Mouse (Mus musculus) splenic B cell, adult 2 months (primary cell): ENCODE data around the gene Arhgef39.
"Not testable (repeated sequence)": the region's sequence is repeated elsewhere in the genome, so short reads cannot be mapped to it uniquely, and the experiment has no call there.

ENCODE experiments used
- DNase-seq: peaks from one replicate; pipeline ENCODE4 v3.0.0-alpha.2; 2011; ENCODE audit warnings: low read depth, low spot score
- H3K27me3 ChIP-seq: 2 replicates; pipeline ENCODE4 v1.6.1; 2012; ENCODE audit warnings: mild to moderate bottlenecking, low read length, moderate library complexity, mixed read lengths; ENCODE audit not compliant: control insufficient read depth, poor library complexity, insufficient read depth, severe bottlenecking
- H3K36me3 ChIP-seq: 2 replicates; pipeline ENCODE4 v1.6.1; 2012; ENCODE audit warnings: mild to moderate bottlenecking, low read length, moderate library complexity, mixed read lengths; ENCODE audit not compliant: control insufficient read depth, poor library complexity, insufficient read depth, severe bottlenecking

The Arhgef39 gene

DNA sequence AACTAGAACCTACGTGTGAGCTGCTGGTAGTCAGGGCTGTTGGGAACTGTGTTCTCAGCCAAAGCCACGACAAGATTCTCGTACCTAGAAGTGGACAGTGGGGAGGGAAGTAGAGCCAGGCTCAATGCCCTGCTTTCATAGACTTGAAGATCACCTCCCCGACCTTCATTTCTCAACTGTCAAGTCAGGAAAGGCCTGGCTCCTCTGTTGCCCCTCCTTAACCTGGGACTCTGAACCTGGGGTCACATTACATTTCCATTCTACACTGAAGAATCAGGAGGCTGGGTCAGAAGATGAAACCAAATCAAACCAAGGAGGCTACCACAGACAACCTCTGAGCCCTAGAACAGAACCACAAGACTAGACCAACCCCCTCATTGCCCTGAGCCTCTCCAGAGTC is 1.5 kb downstream of the Arhgef39 start:
- H3K27me3 ChIP-seq: no peaks in the 10 kb centered on the region
- DNase-seq: no peak
- no peaks in the 10 kb centered on the region for H3K36me3 ChIP-seq

DNA sequence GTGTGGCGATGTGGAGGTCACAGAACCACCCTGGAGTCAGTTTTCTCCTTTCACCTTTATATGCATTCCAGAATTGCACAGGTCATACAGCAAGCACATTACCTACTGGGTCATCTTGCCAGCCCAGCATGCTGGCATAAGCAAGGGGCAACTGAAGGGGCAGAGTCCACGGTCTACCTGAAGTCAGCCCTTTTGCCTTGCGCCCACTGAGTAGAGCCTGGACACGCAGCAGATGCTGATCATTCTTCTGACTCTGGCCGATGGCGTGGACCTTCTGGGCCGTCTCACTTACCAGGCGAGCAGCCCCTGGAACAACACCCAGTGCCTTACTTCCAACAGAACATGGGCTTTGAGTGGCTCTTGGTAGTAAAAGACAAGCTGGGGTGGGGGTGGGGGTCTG is 2.1 kb downstream of the Arhgef39 start:
- H3K36me3 ChIP-seq: no peaks in the 10 kb centered on the region
- no peak for DNase-seq
- no peaks in the 10 kb centered on the region for H3K27me3 ChIP-seq

GRCm38 (mm10) chr4:43496587-43496986 is 2.9 kb downstream of the Arhgef39 start:
- Histone ChIP-seq H3K27me3 (no peaks in the 10 kb centered on the region), H3K36me3 (no peaks in the 10 kb centered on the region)
- DNase-seq: no peak

- Histone ChIP-seq H3K27me3 (no peaks in the 10 kb centered on the region), H3K36me3 (no peaks in the 10 kb centered on the region)
- DNase-seq: peak; percentile 33
These were observed 5.7 kb downstream of the Arhgef39 start for GRCm38 (mm10) chr4:43493846-43494240.

DNA sequence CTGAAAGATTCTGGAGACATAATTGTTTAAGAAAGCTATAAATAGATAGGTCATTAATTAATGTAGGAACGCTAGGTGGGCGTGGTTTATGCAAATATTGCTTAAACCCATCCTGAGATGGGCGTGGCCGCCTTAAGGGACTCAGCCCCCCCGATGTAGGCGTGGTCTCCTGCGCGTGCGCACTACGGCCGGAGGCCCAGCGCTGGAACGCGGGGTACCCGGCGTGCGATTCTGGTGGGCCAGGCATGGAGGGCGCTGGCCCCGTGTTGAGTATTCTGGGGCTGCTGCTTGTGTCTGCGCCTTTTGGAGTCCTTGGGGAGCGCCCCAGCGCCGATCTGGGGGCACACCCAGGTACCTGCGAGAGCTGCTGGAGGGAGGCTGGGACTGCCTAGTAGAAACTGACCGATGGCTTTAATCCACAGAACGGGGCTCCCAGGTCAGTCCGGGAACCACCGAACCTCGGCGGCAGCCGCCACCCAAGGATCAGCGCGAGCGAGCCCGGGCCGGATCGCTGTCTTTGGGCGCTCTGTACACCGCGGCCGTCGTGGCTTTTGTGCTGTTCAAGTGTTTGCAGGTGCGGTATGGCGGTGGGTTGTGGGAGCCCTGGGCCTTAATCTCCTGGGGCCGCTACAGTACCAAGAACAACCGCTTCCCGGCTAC is 6.2 kb downstream of the Arhgef39 start:
- Histone ChIP-seq H3K36me3 (no peaks in the 10 kb centered on the region), H3K27me3 (no peaks in the 10 kb centered on the region)
- DNase-seq: peak; percentile 97

DNA sequence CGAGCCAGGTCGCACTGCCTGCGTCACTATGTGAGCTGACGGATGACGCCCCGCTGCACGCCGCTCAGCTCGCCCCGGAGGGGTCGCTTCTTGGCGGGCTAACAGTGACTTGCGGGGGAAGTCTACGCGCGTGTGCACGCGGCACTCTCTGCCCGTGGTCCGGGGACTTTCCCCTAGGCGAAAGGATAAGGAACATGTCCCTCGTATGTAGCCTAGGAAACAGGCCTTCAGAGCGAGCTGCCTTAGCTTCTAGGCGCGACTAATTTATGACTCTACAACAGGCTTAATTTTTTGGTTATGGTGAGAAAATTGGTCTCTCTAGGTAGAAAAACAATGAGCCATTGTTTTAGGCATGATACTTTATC is 6.7 kb downstream of the Arhgef39 start, which contains the start of gene Ccdc107:
TSS of gene Ccdc107 (plus strand) at position 80 of the 365 bp plus-strand sequence.
- Histone ChIP-seq H3K36me3 (no peaks in the 10 kb centered on the region), H3K27me3 (no peaks in the 10 kb centered on the region)
- peak; percentile 98 for DNase-seq

GRCm38 (mm10) chr4:43492101-43492820 is 7.2 kb downstream of the Arhgef39 start:
- Histone ChIP-seq H3K27me3 (no peaks in the 10 kb centered on the region), H3K36me3 (no peaks in the 10 kb centered on the region)
- DNase-seq: peak; percentile 77

DNA sequence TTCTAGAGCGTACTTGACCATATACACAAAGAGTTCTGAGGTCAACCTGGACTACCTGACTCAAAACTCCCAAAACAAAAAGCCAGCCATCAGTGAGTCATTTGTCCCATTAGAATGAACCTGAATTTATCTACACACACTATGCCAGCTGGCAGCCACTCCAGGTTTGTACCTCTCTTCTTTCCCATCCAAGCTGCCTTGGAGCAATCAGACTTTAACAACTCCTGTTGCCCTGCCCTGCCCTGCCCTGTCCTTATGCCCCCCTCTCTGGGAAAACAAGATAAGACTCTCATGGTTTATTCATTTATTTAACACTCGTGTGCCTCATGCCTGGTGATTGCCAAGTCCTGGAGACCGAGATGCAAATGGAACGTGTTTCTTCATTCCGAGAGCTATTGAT is 8.7 kb downstream of the Arhgef39 start:
- no peaks in the 10 kb centered on the region for H3K36me3 ChIP-seq
- no peak for DNase-seq
- no peaks in the 10 kb centered on the region for H3K27me3 ChIP-seq

DNA sequence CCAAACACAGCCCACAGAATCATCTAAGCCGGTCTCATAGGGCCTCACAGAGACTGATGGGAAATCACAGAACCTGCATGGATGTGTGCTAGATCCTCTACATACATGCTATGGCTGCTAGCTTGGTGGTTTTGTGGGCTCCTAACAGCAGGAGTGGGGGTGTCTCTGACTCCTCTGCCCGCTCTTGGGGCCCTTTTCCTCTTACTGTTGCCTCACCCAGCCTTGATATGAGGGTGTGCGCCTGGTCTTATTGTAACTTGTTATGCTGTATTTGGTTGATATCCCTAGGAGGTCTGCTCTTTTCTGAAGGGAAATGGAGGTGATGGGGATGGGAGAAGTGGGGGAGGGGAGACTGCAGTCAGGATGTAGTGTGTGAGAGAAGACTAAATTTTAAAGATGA is 9.9 kb downstream of the Arhgef39 start:
- DNase-seq: no peak

GRCm38 (mm10) chr4:43485666-43486065 is 13.8 kb downstream of the Arhgef39 start:
- not testable (repeated sequence) for H3K27me3 ChIP-seq, H3K36me3 ChIP-seq
- peak; percentile 47 for DNase-seq

More for the DNA sequence above, 9.9 kb downstream of the Arhgef39 start:
- no peaks in the 10 kb centered on the region for H3K36me3 ChIP-seq
- H3K27me3 ChIP-seq: no peaks in the 10 kb centered on the region

DNA sequence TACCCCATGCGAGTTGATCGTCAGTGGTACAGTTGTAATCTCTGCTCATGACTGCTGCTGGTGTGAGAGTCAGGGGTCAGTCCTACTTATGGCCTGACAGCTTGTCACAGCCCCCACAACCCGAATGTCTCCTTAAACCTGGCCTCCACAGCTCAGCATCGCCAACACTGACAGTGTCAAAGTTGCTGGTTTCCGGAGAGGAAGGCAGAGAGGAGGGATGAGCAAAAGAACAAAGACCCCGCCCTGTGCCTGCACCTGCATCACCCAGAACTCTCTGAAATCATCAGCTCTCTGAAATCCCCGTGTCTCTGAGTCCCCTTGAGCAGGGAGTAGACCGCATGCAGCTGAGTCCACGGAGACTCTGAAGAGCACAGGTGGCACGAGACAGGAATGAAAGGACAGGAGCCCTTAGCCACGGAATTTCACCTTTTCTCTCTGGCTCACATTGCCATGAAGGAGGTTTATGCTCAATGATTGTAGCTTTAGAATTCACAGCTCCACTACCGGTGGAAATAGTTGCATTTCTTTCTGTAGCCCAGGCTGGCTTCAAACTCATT is 15.9 kb downstream of the Arhgef39 start, which contains the start of gene Sit1:
TSS of gene Sit1 (minus strand) at position 200 of the 557 bp plus-strand sequence.
- Histone ChIP-seq H3K27me3 (no peaks in the 10 kb centered on the region), H3K36me3 (no peaks in the 10 kb centered on the region)
- peak; percentile 55 for DNase-seq

DNA sequence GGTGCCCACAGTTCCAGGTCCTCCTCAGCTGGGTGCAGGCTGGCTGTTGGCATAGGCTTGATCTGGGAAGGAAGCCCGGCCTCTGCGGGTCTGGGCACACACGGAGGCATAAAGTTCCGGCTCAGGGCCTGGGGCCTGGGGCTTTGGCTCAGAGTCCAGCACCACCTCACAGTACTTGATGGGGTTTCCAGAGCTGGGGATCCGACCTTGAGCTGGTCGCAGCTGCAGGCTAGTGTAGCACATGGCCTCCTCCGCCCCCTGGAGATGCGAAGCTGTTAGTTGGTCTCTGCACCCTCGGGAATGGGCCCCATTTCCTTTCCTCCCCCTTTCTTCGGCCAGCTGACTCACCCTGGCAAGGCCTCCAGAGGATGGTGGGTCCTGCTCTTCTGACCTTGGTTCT is 16.9 kb downstream of the Arhgef39 start:
- H3K27me3 ChIP-seq: no peaks in the 10 kb centered on the region
- no peak for DNase-seq
- no peaks in the 10 kb centered on the region for H3K36me3 ChIP-seq

DNA sequence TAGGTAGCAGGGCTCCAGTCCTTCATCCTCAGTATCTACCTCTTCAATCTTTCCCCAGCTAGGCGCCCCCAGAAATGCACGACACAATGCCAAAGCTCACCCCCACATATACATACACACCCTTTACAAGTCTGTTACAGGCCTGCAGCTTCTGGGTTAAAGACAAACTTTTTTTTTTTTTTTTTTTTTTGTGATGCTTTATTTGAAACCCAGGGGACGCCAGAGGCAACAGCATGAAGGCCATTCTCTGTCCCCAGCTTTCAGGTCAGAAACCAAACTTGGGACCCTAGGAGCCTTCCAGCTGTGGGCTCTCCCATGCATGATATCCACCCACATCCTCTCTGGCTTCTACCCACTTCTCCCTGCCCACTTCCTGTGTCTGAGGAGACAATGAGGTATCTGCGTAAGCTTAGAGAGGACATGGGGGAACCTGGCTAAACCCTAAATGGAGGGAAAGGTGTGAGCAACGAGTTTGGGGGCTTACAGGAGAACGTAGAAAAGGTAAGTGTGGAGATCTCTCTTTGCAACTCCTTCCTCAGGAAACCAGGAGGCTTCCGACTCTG is 17.5 kb downstream of the Arhgef39 start:
- DNase-seq: peak; percentile 71
- Histone ChIP-seq H3K27me3 (no peaks in the 10 kb centered on the region), H3K36me3 (no peaks in the 10 kb centered on the region)

GRCm38 (mm10) chr4:43480985-43481384 is 18.5 kb downstream of the Arhgef39 start:
- Histone ChIP-seq H3K27me3 (no peaks in the 10 kb centered on the region), H3K36me3 (no peaks in the 10 kb centered on the region)
- no peak for DNase-seq
